Mouse (Mus musculus): ENCODE measurements around the gene Slc9a3. TPM values are rescaled to one million over a fixed set of nuclear protein-coding genes. Genes with fewer than 3 reads are reported as not detected.

Gene Slc9a3
- 1 to 10 TPM in 1 of 2 experiments, under 1 TPM in 1; 0.93 to 1.6 TPM for total RNA-seq (2021)
- long read RNA-seq, experiment 1, partial matches to known transcripts = 0 of 1 reads
- long read RNA-seq, experiment 1, other reads (novel, unspliced or antisense) = 1 of 1 reads
- long read RNA-seq, experiment 2 = 0 reads

GRCm38 (mm10) chr13:74121141-74121602 is at the start of gene Slc9a3:
Slc9a3 (plus strand) TSS chr13:74121457.
- DNase-seq (ENCODE audit: low spot score in 2 of 2) = no peak

- no peak for DNase-seq (ENCODE audit: low spot score in 2 of 2)
Measured at GRCm38 (mm10) chr13:74071714-74072113, 49.5 kb upstream of the Slc9a3 start.

- no peak for DNase-seq (ENCODE audit: low spot score in 2 of 2)
Measured at GRCm38 (mm10) chr13:74073369-74073768, 47.9 kb upstream of the Slc9a3 start.

GRCm38 (mm10) chr13:74090265-74090664 is 31.0 kb upstream of the Slc9a3 start:
- DNase-seq (ENCODE audit: low spot score in 2 of 2) = no peak

DNA sequence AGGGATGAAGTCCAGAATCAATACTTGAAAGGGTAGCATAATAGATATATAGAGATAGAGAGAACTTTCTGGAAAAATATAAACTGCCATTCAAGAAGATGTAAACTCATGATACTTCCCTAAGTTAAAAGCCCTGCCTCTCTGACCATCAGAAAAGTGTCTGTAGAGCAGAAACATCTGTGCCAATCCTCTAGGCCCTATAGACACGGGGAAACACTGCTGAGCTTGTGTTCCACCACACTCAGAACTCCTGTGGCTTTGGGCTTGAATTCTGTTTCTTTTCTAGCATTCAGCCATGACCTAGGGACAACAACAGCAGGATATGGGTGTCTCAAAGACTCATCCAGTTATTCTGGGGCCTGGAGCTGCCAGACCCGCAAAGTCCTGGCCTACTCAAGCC is 25.3 kb upstream of the Slc9a3 start:
- DNase-seq (ENCODE audit: low spot score in 2 of 2) = no peak

DNA sequence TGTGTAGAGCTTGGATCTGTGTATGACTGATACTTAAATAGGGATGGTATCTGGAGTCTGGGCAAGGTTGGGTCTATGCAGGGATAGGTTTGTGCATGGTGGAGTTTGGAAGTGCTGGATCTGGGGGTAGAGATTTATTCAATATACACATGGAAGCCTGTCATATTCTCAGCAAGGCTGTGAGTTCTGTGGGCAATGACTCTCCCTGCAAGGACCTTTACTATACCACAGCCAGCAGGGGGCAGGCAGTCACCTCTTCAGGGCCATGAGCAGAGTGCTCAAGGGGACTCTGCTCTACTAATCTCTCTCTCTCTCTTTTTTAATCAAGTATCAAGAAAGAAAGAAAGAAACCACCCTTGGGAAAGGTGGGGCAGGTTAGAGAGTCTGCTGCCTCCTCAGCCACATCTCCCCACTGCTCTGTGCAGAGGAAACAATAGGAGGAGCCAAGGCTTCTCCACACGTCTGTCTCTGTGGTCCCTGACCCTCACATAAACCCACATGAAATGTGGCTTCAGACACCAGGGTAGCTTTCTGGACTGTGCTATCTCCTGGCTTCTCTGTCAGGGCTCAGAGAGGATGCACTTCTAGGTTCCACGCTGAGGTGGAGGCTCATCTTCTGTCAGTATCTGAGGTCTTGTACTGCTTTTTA is 24.4 kb upstream of the Slc9a3 start:
- DNase-seq (ENCODE audit: low spot score in 2 of 2) = peak; percentile 28 to 64

GRCm38 (mm10) chr13:74098913-74099312 is 22.3 kb upstream of the Slc9a3 start:
- DNase-seq (ENCODE audit: low spot score in 2 of 2) = no peak

- no peak for DNase-seq (ENCODE audit: low spot score in 2 of 2)
Measured at GRCm38 (mm10) chr13:74102108-74102830, 19.0 kb upstream of the Slc9a3 start.

GRCm38 (mm10) chr13:74102831-74103582 is 18.2 kb upstream of the Slc9a3 start:
- DNase-seq (ENCODE audit: low spot score in 2 of 2) = no peak

- DNase-seq (ENCODE audit: low spot score in 2 of 2) = no peak
Measured at GRCm38 (mm10) chr13:74104417-74104816, 16.8 kb upstream of the Slc9a3 start.

GRCm38 (mm10) chr13:74107410-74107809 is 13.8 kb upstream of the Slc9a3 start:
- no peak for DNase-seq (ENCODE audit: low spot score in 2 of 2)

GRCm38 (mm10) chr13:74112593-74112992 is 8.7 kb upstream of the Slc9a3 start:
- DNase-seq (ENCODE audit: low spot score in 2 of 2) = no peak

- DNase-seq (ENCODE audit: low spot score in 2 of 2) = peak in 1 of 2 experiments; percentile 11
Measured at GRCm38 (mm10) chr13:74113626-74114191, 7.5 kb upstream of the Slc9a3 start.

- DNase-seq (ENCODE audit: low spot score in 2 of 2) = no peak
Measured at GRCm38 (mm10) chr13:74121795-74122330, 606 bp downstream of the Slc9a3 start.

- DNase-seq (ENCODE audit: low spot score in 2 of 2) = no peak
Measured at GRCm38 (mm10) chr13:74122632-74123031, 1.4 kb downstream of the Slc9a3 start.

GRCm38 (mm10) chr13:74127571-74127970 is 6.3 kb downstream of the Slc9a3 start:
- DNase-seq (ENCODE audit: low spot score in 2 of 2) = no peak

DNA sequence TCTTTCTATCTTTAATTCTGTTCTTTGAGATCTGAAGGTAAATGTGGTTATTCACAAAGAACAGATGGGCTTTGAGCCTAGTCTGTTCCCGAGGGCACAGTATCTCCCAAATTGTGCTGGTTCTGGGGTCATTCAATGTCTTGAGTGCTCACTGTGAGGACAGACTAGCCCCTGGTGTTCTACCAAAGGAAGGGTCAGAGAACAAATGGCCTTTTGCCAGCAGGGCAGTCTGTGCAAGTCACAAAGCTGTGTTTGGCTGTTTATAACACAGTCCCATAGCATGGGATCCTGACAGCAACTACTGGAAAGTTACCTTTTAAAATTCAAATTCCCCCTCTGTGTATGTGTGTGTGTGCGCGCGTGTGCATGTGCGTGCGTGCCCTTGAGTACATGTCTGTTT is 8.7 kb downstream of the Slc9a3 start:
- no peak for DNase-seq (ENCODE audit: low spot score in 2 of 2)

GRCm38 (mm10) chr13:74138906-74139647 is 17.8 kb downstream of the Slc9a3 start:
- no peak for DNase-seq (ENCODE audit: low spot score in 2 of 2)

- no peak for DNase-seq (ENCODE audit: low spot score in 2 of 2)
Measured at GRCm38 (mm10) chr13:74140793-74141192, 19.5 kb downstream of the Slc9a3 start.

GRCm38 (mm10) chr13:74143282-74143681 is 22.0 kb downstream of the Slc9a3 start:
- no peak for DNase-seq (ENCODE audit: low spot score in 2 of 2)
